Mouse (Mus musculus) liver, adult 2 months (tissue): ENCODE measurements around the gene Vamp9. TPM values are rescaled to one million over a fixed set of nuclear protein-coding genes. Genes with fewer than 3 reads are reported as not detected.

ENCODE experiments used
- DNase-seq: peaks from one replicate; pipeline ENCODE4 v3.0.0-alpha.2; 2011; ENCODE audit warnings: low read depth, low spot score; ENCODE audit errors: extremely low read depth
- H3K27ac ChIP-seq: fragments of 200-500 bp; replicated peaks from 2 replicates; pipeline ENCODE4 v1.5.1; 2012; ENCODE audit warnings: low read depth, mild to moderate bottlenecking, control low read depth, inconsistent platforms, low read length; ENCODE audit not compliant: insufficient read depth
- H3K27me3 ChIP-seq: fragments of 200-500 bp; 2 replicates; pipeline ENCODE4 v1.6.1; 2012; ENCODE audit warnings: mild to moderate bottlenecking, moderate library complexity, low read length, inconsistent platforms; ENCODE audit not compliant: control insufficient read depth, insufficient read depth
- H3K36me3 ChIP-seq: fragments of 200-500 bp; 2 replicates; pipeline ENCODE4 v1.6.1; 2012; ENCODE audit warnings: low read length, inconsistent platforms; ENCODE audit not compliant: control insufficient read depth, insufficient read depth
- H3K4me1 ChIP-seq: fragments of 200-500 bp; 2 replicates; pipeline ENCODE4 v1.6.1; 2011; ENCODE audit warnings: low read length; ENCODE audit not compliant: control insufficient read depth, insufficient read depth
- H3K4me3 ChIP-seq: fragments of 200-500 bp; 2 replicates; pipeline ENCODE4 v1.5.1; 2011; ENCODE audit warnings: low read depth, mild to moderate bottlenecking, control low read depth, low read length, moderate library complexity; ENCODE audit not compliant: insufficient read depth
- H3K79me2 ChIP-seq: fragments of 200-500 bp; 2 replicates; pipeline ENCODE4 v1.6.1; 2012; ENCODE audit warnings: inconsistent platforms, mild to moderate bottlenecking, low read length, moderate library complexity; ENCODE audit not compliant: control insufficient read depth, insufficient read depth
- H3K9ac ChIP-seq: fragments of 200-500 bp; 2 replicates; pipeline ENCODE4 v1.6.1; 2012; ENCODE audit warnings: low read depth, mild to moderate bottlenecking, control low read depth, inconsistent platforms, low read length
- CTCF ChIP-seq: fragments of 200-500 bp; IDR thresholded peaks from 2 replicates; pipeline ENCODE4 v1.5.1; 2011; ENCODE audit warnings: low read depth, low read length, control low read depth
- POLR2A ChIP-seq: fragments of 200-500 bp; IDR thresholded peaks from 2 replicates; pipeline ENCODE4 v1.6.1; 2011; ENCODE audit warnings: low read length, control low read depth; ENCODE audit not compliant: insufficient read depth; ENCODE audit errors: extremely low read depth
- WGBS: fragments of 180-500 bp; shearing (Covaris S2); methylation state at CpG from one replicate; pipeline ENCODE4 v1.1.7; 2018; 5-methylcytosine and 5-hydroxymethylcytosine counted together
- polyA plus RNA-seq: library from polyadenylated mRNA; depleted of rRNA; stranded (reverse); fragments of >200 nt; gene quantifications from 2 replicates; pipeline ENCODE4 v1.2.3, GENCODE M21; 2012; rRNA removed
- total RNA-seq: library from RNA; depleted of rRNA; stranded (reverse); fragments of >200 nt; gene quantifications from 2 replicates; pipeline ENCODE4 v1.2.3, GENCODE M21; 2014; rRNA removed

The Vamp9 gene
- total and polyA plus RNA-seq, 2 experiments = not detected

DNA sequence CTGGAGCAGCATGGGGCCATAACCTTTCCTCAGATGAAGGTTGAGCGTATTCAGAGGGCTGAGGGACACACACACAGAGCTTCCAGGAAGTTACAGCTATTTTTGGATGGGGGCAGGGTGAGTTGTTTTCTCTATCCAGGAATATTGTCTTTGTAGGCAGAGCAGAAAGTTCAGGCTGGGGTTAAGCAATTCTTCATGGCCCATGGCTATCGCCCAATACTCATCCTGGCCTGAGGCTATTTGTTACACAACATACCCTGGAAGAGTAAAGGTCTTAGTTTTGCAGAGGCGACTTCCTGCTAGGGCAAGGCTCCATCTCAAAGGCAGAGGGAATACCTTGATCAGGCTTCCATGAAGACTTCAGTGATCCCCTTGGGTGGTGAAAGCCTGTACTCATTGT is 88.1 kb downstream of the Vamp9 start:
- peak; percentile 98 for DNase-seq
- H3K27ac ChIP-seq = peak overlapping the region; percentile 59
- H3K4me1 ChIP-seq = peaks cover 5% of the 10 kb centered on the region; the same call in 1 of the 2 replicates
- H3K27me3 ChIP-seq = no peaks in the 10 kb centered on the region
- TF ChIP-seq POLR2A (no peak), CTCF (no peak)
- no peaks in the 10 kb centered on the region for H3K36me3 ChIP-seq
- peak overlapping the region; percentile 34 for H3K4me3 ChIP-seq
- 10% methylated on average over 3 of the region's 3 CpGs for WGBS
- no peak overlapping the region for H3K9ac ChIP-seq
- H3K79me2 ChIP-seq = no peaks in the 10 kb centered on the region

DNA sequence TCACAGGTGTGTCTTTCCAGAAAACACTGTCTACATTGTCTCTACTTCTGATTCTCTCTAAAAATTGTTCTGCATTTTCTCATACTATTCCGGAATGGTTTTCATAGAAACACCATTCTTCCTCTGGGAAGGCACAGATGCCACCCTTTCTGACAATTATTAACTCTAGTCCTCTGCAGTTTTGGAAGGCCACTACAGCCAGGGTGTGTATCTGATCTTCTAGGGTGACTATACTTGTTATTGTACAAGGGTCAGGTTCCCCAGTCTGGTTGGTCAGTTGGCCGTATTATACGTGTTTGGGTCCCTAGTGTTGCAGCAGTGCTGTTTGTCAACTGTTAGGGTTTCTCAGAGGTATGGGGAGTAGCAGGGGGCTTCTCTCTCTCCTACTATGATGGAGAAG is 88.6 kb downstream of the Vamp9 start:
- DNase-seq = peak; percentile 92
- no peaks in the 10 kb centered on the region for H3K36me3 ChIP-seq
- TF ChIP-seq CTCF (no peak), POLR2A (no peak)
- WGBS = 30% methylated on average over 3 of the region's 3 CpGs
- no peaks in the 10 kb centered on the region for H3K79me2 ChIP-seq
- H3K4me3 ChIP-seq = peak overlapping the region; percentile 34; the same call in 1 of the 2 replicates
- H3K9ac ChIP-seq = no peak overlapping the region
- no peaks in the 10 kb centered on the region for H3K27me3 ChIP-seq
- H3K27ac ChIP-seq = peak overlapping the region; percentile 59
- H3K4me1 ChIP-seq = peaks cover 5% of the 10 kb centered on the region; the same call in 1 of the 2 replicates

DNA sequence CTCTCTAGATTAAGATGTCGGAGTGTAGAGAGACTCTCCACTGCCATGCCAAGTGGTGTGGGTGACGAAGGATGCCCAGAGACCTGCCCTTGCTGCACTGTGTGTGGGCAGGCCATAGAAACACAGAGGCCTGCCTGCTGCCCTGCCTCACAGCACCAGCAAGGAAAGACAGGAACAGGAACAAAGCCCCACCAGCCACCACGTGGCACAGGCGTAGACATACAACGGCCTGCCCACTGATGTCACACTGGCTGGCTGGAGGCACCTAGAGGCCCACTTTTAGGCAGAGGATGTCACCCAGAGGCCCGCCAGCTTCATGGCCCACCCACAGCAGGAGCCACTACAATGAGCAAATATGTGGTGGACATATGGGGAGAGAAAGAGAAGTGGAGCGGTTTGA is 94.0 kb downstream of the Vamp9 start:
- H3K27me3 ChIP-seq = no peaks in the 10 kb centered on the region
- H3K4me1 ChIP-seq = peaks cover 2% of the 10 kb centered on the region; the same call in 1 of the 2 replicates
- no peak for TF ChIP-seq POLR2A
- no peak overlapping the region for H3K9ac ChIP-seq
- no peak overlapping the region for H3K4me3 ChIP-seq
- no peaks in the 10 kb centered on the region for H3K36me3 ChIP-seq
- 85% methylated on average over 7 of the region's 7 CpGs for WGBS
- H3K27ac ChIP-seq = no peak overlapping the region
- no peaks in the 10 kb centered on the region for H3K79me2 ChIP-seq
- DNase-seq = no peak

DNA sequence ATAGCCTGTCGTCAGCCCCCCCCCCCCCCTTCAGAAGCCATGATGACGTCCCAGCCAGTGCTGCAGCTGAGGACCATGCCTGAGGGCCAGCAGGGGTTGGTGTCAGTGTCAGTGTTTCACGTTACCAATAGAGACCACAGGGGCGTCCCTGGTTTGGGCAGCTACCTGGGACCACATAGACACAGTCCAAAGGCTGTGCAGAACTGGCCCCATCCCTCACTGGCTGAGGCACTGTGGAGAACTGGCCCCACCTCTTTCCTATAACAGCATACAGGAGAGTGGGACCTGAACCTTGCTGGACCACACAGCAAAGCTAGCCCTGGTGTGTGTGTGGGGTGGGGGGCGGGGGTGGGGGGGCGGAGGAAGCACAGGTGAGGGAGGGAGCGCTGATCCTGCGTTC is 94.4 kb downstream of the Vamp9 start:
- 84% methylated on average over 8 of the region's 8 CpGs for WGBS
- no peak overlapping the region for H3K4me3 ChIP-seq
- H3K36me3 ChIP-seq = no peaks in the 10 kb centered on the region
- no peaks in the 10 kb centered on the region for H3K27me3 ChIP-seq
- no peak overlapping the region for H3K9ac ChIP-seq
- no peaks in the 10 kb centered on the region for H3K4me1 ChIP-seq
- H3K27ac ChIP-seq = no peak overlapping the region
- no peak for DNase-seq
- no peaks in the 10 kb centered on the region for H3K79me2 ChIP-seq
- TF ChIP-seq CTCF = no peak
- TF ChIP-seq POLR2A = no peak

Other genes with a start within 250 kb of the Vamp9 start
- 20.4 and 30.3 TPM in 2 replicates for gene Rasgef1b, start 177.2 kb upstream of the Vamp9 start, total RNA-seq
- 4.0 and 4.3 TPM in 2 replicates for gene Rasgef1b, start 177.2 kb upstream of the Vamp9 start, polyA plus RNA-seq
- 9.6 and 12.6 TPM in 2 replicates for gene Hnrnpd, start 72.7 kb downstream of the Vamp9 start, total RNA-seq
- 20.3 and 25.4 TPM in 2 replicates for gene Hnrnpd, start 72.7 kb downstream of the Vamp9 start, polyA plus RNA-seq
- 0.67 TPM in 1 of 2 replicates, not detected in the other for gene 4930524J08Rik, start 72.8 kb downstream of the Vamp9 start, total RNA-seq
- gene 4930524J08Rik, start 72.8 kb downstream of the Vamp9 start, polyA plus RNA-seq = 0.67 and 0.82 TPM in 2 replicates
- 46.9 and 51.4 TPM in 2 replicates for gene Hnrnpdl, start 133.4 kb downstream of the Vamp9 start, total RNA-seq
- 22.5 and 28.9 TPM in 2 replicates for gene Hnrnpdl, start 133.4 kb downstream of the Vamp9 start, polyA plus RNA-seq
- gene Enoph1, start 133.7 kb downstream of the Vamp9 start, total RNA-seq = 5.9 and 6.2 TPM in 2 replicates
- 6.2 and 7.3 TPM in 2 replicates for gene Enoph1, start 133.7 kb downstream of the Vamp9 start, polyA plus RNA-seq